Mouse (Mus musculus) adrenal gland, adult 8-10 months (tissue): ENCODE data around the gene Nmbr. TPM values are rescaled to one million over a fixed set of nuclear protein-coding genes. Genes with fewer than 3 reads are reported as not detected.

Experiments
- total RNA-seq, 4 experiments: library from RNA; stranded (reverse); gene quantifications; 2 replicates each; pipeline ENCODE4 v1.2.4; 2022

Gene Nmbr
- total RNA-seq, 4 experiments from 2014 or later = 0.48 to 0.95 (median 0.49) TPM; not detected in 1

Other genes starting within 250 kb of the Nmbr start
- 1 to 10 TPM; 1.8 to 3.4 (median 2.1) TPM for gene Adgrg6, start 159.9 kb upstream of the Nmbr start, total RNA-seq
- gene Vta1, start within 50 bp of the Nmbr start, total RNA-seq = 10 to 100 TPM; 46.2 to 52.8 (median 49.2) TPM
- gene Gje1, start 12.6 kb downstream of the Nmbr start, total RNA-seq = not detected